Mouse (Mus musculus) ovary, postnatal 14 days (tissue): ENCODE data around the gene Bpifb2.
A peak's percentile ranks its signal among the peaks of the same experiment; 100 is the strongest.

Experiments
- DNase-seq: peaks from one replicate; pipeline ENCODE4 v3.0.0; 2022; ENCODE audit warnings: low spot score

The Bpifb2 gene

GRCm38 (mm10) chr2:153933311-153933710 lies 58.5 kb downstream of the Bpifb2 start:
- DNase-seq, result no peak

GRCm38 (mm10) chr2:153935348-153935747 lies 60.5 kb downstream of the Bpifb2 start:
- no peak for DNase-seq

GRCm38 (mm10) chr2:153937843-153938242 lies 63.0 kb downstream of the Bpifb2 start, which contains the start of gene Bpifb4:
Gene Bpifb4, plus strand, starts transcription at chr2:153938212.
- DNase-seq, result no peak

GRCm38 (mm10) chr2:153943537-153943936 lies 68.7 kb downstream of the Bpifb2 start:
- DNase-seq, result peak; percentile 49

GRCm38 (mm10) chr2:153944567-153944966 lies 69.7 kb downstream of the Bpifb2 start:
- DNase-seq, result no peak
